Mouse (Mus musculus) thymus, postnatal 36 days (tissue): ENCODE measurements around the gene Gm28897.
"Not testable (repeated sequence)": the region's sequence is repeated elsewhere in the genome, so short reads cannot be mapped to it uniquely, and the experiment has no call there.

Experiments
- DNase-seq, 2 experiments: peaks; one replicate each; pipeline ENCODE4 v3.0.0; 2022; ENCODE audit warnings: mixed read lengths in 2 of 2

The Gm28897 gene

GRCm38 (mm10) chrY:80926695-80927094 is at the start of gene Gm28897:
Gene Gm28897, plus strand, starts transcription at chrY:80926995.
- not testable (repeated sequence) for DNase-seq
